Mouse (Mus musculus) c-Kit-positive CD71-positive TER-119-positive erythroid progenitor cells, embryonic 14.5 days (primary cell): ENCODE results near the gene Gm9913.

Source experiments
- DNase-seq: peaks from one replicate; pipeline ENCODE4 v3.0.0-alpha.2; 2013; ENCODE audit warnings: low spot score

Gm9913 gene

GRCm38 (mm10) chr2:125496696-125497095 is 8.2 kb upstream of the Gm9913 start:
- no peak for DNase-seq

DNA sequence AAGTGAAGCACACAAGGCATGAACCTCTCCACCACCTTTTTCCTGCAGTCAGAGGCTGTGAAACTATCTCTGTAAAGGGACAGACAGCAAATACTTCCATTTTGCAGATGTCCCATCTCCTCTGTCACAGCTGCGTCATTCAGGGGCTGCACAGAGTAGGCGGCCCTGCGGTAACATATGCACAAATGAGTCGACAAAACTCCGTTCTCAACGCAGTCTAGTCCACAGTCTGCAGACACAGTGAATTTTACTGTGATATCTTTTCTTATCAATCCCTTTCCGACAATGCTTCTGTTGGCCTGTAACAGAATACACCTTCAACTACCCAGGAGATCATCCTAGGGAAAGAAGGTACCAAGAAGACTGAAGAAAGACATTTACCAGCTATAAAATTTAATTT is 6.7 kb upstream of the Gm9913 start:
- DNase-seq, result no peak

DNA sequence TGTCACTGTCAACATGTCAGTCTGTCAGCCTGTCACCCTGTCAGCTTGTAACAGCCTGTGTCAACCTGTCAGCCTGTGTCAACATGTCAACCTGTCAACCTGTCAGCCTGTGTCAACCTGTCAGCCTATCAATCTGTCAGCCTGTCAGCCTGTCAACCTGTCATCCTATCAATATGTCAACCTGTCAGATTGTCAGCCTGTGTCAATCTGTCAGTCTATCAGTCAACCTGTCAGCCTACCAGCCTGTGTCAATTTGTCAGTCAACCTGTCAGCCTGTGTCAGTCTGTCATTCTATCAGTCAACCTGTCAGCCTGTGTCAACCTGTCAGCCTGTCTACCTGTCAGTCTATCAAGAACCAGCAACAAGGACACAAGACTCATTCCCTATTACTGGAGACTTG is 3.4 kb upstream of the Gm9913 start:
- no peak for DNase-seq

GRCm38 (mm10) chr2:125505746-125506315 is 942 bp downstream of the Gm9913 start:
- DNase-seq, result no peak

DNA sequence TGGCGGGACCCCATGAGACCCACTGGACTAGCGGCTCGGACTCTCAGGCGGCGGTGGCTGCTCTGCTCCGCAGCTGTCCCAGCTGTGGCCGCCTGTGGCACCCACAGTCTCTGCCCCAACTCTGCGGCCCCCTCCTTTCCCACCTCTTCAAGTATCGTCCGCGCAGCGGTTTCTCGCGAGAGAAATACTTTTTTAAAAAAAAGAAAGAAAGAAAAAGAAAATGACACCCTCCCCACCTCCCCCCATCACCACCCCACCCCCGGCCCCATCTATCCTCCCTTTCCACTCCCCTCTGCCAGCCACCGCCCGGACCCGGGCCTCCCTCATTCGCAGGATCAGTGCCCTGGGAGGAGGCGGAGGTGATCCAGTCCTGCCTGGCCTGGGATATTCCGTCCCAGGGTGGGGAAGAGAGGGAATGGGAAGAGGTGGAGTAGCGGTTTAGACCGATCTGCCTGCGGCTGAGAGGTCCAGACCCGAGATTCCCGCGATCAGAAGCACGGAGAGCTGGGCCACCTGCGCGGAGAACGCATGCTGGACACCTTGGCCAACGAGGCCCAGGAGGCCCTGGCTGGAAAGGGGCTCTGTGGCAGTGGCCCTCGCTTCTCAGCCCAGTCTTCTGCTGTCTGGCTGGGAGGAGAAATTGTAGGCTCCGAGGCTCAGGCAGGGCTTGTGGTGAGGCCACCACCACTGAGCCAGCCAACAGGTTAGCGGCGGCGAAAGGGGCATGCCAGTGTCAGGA is 1.6 kb downstream of the Gm9913 start:
- no peak for DNase-seq

DNA sequence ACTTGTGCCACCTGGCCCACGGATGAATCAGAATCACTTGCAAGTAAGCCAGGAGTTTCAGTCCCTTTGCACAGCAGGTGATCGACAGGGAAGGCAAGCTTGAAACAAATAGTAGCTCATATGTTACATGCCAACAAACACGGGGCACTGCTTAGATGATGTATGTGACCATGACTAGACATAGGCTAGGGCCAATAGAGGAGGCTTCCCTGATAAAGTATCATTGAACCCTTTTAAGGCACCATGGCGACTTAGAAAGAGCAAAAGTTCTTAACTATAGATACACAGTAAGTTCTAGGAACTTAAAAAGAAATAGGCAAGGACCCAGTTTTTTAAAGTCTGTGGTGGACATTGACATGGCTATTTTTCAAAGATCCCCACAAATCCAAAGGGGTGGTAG is 3.0 kb downstream of the Gm9913 start, which contains the start of gene Fbn1:
Fbn1 (minus strand) TSS at position 101 of the 400 bp plus-strand sequence.
- no peak for DNase-seq

DNA sequence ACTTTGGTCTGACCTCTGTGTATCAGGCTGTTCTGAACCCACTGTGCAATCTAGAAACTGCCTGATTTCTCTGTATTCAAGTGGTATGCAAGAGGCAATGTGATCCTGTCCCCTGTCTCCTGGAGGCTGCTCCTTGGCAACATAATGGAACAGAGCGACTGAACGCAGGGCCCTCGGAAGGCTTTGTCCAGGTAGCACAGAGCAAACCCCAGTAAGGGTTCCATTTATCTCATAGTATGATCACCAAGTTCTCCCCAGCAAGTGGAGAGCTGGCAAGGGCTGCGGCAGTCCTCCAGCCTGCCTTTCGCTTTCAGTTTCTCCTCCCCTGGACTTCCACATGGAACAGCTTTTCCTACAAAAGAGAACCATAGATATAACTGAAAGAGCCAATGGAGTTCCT is 3.5 kb downstream of the Gm9913 start:
- no peak for DNase-seq

GRCm38 (mm10) chr2:125510752-125511151 is 5.9 kb downstream of the Gm9913 start:
- no peak for DNase-seq

DNA sequence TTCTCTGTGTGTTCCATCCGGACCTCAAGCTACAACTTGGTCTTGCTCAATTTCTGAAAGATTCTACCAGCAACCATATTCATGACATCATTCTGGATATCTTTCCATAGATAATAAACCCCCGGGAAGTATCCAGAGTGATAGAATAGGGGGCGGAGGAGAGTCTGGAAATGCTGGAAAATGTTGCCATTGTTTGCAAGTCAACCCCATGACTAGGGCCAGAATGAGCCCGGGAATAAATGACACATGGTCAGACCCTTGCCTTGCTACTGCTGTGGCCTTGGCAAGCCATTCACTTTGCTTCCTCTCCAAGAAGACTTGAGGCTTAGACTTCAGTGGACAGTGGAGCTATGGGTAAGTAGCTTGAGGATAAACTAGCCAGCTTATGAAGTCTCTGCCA is 7.0 kb downstream of the Gm9913 start:
- no peak for DNase-seq

- no peak for DNase-seq
These were observed 7.7 kb downstream of the Gm9913 start for GRCm38 (mm10) chr2:125512544-125512943.

- DNase-seq, result no peak
These were observed 9.5 kb downstream of the Gm9913 start for GRCm38 (mm10) chr2:125514391-125514790.

DNA sequence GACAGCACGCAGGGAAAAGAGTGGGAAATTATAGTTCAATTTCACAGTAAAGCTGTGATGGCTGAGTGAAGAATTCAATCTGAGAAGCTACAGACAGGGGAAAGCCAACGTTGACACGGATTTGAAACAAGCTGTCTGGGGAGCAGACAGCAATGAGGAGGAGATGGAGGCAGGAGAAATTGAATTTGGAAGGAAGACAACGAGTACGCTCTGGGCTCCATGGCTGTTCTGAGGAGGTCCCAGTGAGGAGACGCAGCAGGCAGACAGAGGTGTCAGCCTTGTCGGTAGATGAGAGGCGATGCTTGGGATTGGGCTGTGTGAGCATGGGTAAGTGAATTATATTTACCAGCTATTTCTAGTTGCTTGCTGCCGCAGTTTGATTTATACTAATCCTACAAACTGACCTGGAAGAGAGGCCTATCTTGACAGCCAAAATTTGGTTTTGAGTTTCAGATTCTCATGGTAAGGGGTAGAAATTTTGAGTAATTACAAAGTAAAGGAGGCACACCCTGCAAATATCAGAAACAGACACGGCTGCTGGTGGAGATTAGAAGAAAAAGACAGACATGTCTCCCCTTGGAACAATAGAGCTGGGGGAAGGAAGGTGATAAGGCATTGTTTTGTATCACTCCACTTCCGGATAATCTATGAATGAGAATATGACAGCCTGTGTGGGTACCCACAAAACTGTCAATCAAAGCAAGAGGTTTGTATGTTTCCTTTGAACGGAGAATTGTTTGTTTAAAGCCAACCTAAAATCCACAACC is 10.6 kb downstream of the Gm9913 start:
- DNase-seq, result no peak

- peak; percentile 18 for DNase-seq
These were observed 11.7 kb downstream of the Gm9913 start for GRCm38 (mm10) chr2:125516594-125516993.

DNA sequence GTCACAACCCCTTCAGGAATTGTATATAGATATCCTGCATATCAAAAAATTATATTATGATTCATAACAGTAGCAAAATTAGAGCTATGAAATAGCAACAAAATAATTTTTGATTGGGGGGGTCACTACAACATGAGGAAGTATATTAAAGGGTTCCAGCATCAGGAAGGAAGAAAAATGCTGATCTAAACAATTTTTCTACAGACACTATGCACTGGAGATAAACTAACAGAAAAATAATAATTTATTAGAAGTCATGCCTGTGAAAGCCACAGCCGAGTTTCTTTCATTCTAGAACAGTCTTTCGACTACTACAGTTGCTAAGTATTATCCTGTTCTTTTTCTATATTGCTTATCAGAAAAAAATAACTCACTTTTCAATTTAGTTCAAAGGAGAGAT is 20.6 kb downstream of the Gm9913 start:
- no peak for DNase-seq

GRCm38 (mm10) chr2:125526566-125526965 is 21.7 kb downstream of the Gm9913 start:
- DNase-seq, result no peak

- no peak for DNase-seq
These were observed 25.8 kb downstream of the Gm9913 start for GRCm38 (mm10) chr2:125530665-125531064.

GRCm38 (mm10) chr2:125539640-125540039 is 34.8 kb downstream of the Gm9913 start:
- no peak for DNase-seq

DNA sequence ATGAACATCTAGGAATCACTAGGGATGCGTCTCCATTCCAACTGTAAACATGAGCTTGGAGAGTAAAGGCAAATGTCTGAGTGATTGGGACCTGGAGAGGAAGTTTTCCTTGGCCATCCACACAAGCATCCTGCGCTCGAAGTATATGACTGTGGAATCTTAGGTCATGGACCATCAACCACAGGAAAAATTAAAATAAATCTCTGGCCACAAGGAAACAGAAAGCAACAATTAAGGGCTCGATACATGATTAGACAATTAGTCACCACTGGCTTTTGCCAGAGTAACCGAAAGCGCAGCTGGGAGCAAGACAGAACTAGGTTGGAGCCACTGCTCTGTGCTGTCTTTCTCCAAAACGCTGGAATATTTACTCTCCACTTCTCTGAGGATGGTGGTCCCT is 35.7 kb downstream of the Gm9913 start:
- no peak for DNase-seq

DNA sequence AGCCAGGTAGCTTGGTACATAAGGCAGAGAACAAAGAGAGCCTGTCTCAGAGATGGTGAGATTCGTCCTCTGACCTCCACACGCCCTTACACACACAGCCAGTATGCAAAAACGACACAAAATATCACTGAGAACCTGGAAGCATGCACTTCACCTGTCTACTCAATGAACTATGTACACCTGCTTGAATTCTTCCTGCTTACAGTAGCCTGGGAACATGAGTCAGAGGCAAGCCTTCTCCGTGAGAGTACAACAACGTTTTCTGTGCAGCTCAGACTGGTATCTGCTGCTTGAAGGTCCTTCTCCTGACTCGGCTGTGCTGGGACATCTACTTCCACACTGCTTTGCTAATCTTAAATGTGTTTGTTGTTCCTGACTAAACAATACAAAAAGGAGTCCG is 36.6 kb downstream of the Gm9913 start:
- DNase-seq, result no peak

DNA sequence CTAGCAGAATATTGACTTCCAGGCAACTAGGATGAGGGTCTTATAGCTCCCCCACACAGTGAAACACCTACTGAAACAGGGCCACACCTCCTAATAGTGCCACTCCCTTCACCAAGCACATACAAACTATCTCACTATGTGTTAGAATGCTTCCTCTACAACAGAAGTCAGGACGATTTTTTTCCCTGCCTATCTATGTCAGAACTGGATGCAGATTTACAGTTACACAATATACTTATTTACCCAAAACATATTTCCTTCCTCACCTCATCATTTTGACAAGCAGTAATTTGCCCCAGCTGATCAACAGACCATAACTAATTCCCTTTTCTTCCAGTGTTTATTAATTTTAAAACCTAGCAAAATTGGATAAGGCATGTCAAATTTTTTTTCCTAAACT is 38.8 kb downstream of the Gm9913 start:
- DNase-seq, result no peak

DNA sequence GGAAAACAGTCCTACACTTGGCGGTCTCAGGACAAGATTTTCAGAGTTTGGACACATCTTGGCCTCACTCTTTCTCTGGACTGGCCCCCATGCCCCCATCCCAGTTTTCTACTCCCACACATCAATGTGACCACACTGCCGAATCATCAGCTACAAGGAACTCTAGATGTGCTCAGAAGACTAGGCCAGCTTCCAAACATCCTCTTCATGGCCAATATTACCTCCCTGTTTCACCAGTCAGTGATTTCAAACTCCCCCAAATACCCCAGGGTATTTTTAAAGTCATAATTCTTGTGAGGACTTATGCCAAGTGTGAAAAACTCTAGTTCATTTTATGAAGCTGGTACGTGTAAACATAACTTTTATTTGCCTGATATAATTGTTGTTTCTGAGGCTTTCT is 40.1 kb downstream of the Gm9913 start:
- no peak for DNase-seq

DNA sequence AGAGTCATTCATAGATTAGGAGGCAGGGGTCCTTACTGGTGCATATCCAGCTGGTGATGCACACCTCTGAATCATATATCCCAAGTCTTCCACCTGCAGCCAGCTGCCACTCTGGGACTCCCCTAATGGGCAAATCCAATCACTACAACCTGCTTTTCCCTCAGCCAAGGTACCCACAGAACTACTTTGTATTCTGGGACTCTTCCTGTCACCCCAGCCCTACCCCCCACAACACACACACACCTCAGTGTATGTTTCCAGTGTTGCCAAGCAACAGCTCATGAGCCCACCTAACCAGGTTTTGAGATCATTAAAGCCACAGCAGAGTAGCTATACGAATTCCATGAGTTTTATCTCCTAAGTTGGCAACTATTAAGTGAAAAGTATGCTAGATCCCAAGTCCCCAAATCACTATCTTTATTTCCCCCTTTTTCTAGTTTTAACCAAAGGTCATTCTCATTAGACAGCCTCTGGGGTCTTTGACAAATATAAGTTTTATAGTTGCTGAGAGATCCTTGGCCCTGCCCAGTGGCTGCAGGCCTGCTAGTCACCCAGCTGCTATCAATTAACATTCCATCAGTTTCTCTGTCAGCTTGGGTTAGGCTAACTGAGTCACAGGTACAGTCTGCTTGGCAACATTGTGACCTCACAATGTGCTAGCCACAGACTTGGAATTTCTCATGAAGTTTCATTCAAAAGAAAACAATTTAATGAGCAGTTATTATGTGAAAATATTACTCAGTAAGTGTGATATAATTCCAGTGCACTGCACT is 44.1 kb downstream of the Gm9913 start:
- no peak for DNase-seq
